Mouse (Mus musculus) olfactory bulb, adult 2 months (tissue): ENCODE measurements around the gene Defb6. TPM values are rescaled to one million over a fixed set of nuclear protein-coding genes. Genes with fewer than 3 reads are reported as not detected.

Experiments used
- H3K27ac ChIP-seq: fragments of 200-500 bp; 2 replicates; pipeline ENCODE4 v1.5.1; 2012; ENCODE audit warnings: low read depth, low read length; ENCODE audit not compliant: insufficient read depth
- H3K4me1 ChIP-seq: fragments of 200-500 bp; 2 replicates; pipeline ENCODE4 v1.6.1; 2012; ENCODE audit warnings: low read length; ENCODE audit not compliant: control insufficient read depth, insufficient read depth
- H3K4me3 ChIP-seq: fragments of 200-500 bp; 2 replicates; pipeline ENCODE4 v1.5.1; 2012; ENCODE audit warnings: mild to moderate bottlenecking, low read depth, low read length, moderate library complexity; ENCODE audit not compliant: insufficient read depth
- CTCF ChIP-seq: fragments of 200-500 bp; IDR thresholded peaks from 2 replicates; pipeline ENCODE4 v1.5.1; 2012; ENCODE audit warnings: low read depth, mild to moderate bottlenecking, low read length, moderate library complexity; ENCODE audit not compliant: insufficient read depth
- POLR2A ChIP-seq: fragments of 200-500 bp; IDR thresholded peaks from 2 replicates; pipeline ENCODE4 v1.6.1; 2012; ENCODE audit warnings: mild to moderate bottlenecking, low read depth, low read length, moderate library complexity; ENCODE audit not compliant: insufficient read depth
- WGBS: fragments of 180-500 bp; shearing (Covaris S2); methylation state at CpG from one replicate; pipeline ENCODE4 v1.1.7; 2018; 5-methylcytosine and 5-hydroxymethylcytosine counted together
- polyA plus RNA-seq: library from polyadenylated mRNA; stranded (reverse); fragments of >200 nt; gene quantifications from 2 replicates; pipeline ENCODE4 v1.2.4, GENCODE M21; 2012; ENCODE audit warnings: low replicate concordance; ENCODE audit not compliant: missing spikeins, insufficient read depth, insufficient read length

Gene Defb6
- polyA plus RNA-seq, result not detected in 2 replicates

DNA sequence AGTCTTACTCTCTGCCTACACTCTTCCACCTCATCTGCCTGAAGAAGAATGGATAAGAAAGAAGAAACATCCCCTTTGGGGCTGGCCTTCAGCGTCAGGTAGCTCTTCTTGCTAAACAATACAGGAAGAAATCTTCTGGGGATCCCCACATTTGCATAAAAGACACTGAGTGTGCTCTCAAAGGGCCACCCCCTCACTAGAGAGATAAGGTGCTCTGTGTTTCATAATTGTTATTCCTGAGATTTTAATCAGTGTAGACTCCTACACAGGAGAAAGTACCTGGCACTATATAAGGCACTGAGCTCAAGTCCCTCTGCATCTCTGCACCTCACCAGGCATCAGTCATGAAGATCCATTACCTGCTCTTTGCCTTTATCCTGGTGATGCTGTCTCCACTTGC, at the start of gene Defb6:
TSS of gene Defb6 (plus strand) at position 318 of the 400 bp plus-strand sequence.
- WGBS, result 62% methylated on average over 1 of the region's 1 CpGs
- no peak within 1 kb of the TSS for H3K27ac ChIP-seq
- TF ChIP-seq CTCF, result no peak
- TF ChIP-seq POLR2A, result no peak
- H3K4me3 ChIP-seq, result no peak within 1 kb of the TSS
- H3K4me1 ChIP-seq, result no peaks in the 10 kb centered on the region

DNA sequence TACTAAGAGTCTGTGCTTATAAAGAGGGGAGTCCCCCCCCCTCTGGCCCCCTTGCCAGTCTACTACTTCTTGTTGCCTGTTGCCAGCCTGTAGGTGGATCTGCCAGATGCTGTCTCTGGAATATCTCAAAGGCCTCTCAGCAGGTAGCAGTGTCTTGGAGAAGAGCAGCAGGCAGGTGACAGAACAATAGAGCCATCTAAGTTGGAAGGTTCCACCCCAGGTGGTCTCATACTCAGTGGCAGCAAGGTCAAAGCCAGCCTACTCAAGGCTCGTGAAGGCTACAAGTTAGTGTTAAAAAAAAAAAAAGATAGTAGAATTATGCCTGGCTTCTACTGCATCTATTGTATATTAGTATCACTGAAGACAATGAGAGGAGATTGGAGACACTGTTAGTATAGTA, 12.8 kb downstream of the Defb6 start:
- no peak overlapping the region for H3K4me3 ChIP-seq
- no peak for TF ChIP-seq CTCF
- no peak for TF ChIP-seq POLR2A
- H3K27ac ChIP-seq, result no peak overlapping the region
- WGBS, result 69% methylated on average over 1 of the region's 1 CpGs
- no peaks in the 10 kb centered on the region for H3K4me1 ChIP-seq

DNA sequence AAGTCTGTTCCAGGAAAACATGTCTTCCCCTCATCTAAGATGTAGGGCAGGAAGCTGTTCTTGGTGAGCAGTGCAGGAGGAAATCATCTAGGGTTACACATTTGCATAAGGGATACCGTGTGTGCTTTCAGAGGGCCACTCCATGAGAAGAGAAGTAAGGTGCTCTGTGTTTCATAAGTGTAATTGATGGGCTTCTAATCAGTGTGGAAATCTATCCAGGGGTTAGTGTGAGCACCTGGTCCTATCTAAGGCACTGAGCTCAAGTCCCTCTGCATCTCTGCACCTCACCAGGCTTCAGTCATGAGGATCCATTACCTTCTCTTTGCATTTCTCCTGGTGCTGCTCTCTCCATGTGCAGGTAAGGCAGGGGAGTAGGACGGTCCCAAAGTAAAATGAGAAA, 14.3 kb downstream of the Defb6 start, which contains the start of gene Defb46:
TSS of gene Defb46 (plus strand) at position 301 of the 400 bp plus-strand sequence.
- 81% methylated on average over 2 of the region's 2 CpGs for WGBS
- TF ChIP-seq POLR2A, result no peak
- no peak for TF ChIP-seq CTCF
- no peaks in the 10 kb centered on the region for H3K4me1 ChIP-seq
- H3K4me3 ChIP-seq, result no peak within 1 kb of the TSS
- H3K27ac ChIP-seq, result no peak within 1 kb of the TSS

DNA sequence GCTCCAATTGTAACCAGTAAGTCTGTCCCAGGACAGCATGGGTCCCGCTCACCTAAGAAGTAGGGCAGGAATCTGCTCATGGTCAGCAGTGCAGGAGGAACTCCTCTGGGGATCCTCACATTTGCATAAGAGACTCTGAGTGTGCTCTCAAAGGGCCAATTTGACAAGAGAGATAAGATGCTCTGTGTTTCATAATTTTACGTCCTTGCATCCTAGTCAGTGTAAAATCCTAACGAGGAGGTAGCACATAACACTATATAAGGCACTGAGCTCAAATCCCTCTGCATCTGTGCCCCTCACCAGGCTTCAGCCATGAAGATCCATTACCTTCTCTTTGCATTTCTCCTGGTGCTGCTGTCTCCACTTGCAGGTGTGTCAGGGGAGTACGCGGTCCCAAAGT, 22.0 kb downstream of the Defb6 start, which contains the start of gene Defb5:
TSS of gene Defb5 (plus strand) at position 301 of the 400 bp plus-strand sequence.
- TF ChIP-seq POLR2A, result no peak
- 92% methylated on average over 5 of the region's 5 CpGs for WGBS
- H3K4me3 ChIP-seq, result no peak within 1 kb of the TSS
- H3K4me1 ChIP-seq, result no peaks in the 10 kb centered on the region
- H3K27ac ChIP-seq, result no peak within 1 kb of the TSS

DNA sequence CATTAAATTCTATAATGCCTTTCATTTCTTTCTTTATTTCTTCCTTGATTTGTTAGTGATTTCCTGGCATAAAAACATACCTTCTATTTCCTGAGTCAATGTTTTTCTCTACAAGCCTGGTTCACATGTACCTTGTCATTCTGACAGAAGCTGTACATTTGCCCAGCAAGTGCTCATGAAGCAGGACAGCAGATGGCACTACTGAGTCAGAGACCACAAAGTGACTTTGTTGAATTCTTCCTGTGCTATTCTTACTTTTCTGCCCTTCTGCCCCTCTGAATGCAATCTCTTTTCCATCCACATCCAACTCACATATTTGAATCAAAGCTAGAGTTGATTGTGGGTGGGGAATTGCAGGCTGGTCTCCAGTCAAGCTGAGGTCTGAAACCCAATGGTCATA, 32.9 kb downstream of the Defb6 start:
- H3K4me1 ChIP-seq, result no peaks in the 10 kb centered on the region
- no peak for TF ChIP-seq POLR2A
- no peak for TF ChIP-seq CTCF
- no peak overlapping the region for H3K4me3 ChIP-seq
- no peak overlapping the region for H3K27ac ChIP-seq

DNA sequence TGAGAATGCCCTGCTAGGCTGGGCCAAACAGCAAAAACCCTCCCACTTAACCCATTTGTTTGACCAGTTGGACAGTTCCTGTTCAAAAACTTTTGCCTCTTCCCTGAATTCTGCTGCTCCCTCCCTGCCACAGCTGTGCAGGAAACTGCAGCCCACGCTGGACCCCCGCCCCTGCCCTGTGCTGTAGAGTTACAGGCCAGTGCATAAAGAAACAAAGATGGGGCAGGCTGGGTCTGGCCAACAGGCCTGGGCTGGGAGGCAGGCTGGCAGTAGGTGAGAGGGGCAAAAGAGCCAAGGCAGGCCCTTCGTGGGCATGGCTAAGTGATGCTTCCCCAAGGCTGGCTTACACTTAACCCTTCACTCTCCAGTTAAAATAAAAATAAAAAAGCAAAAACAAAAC, 34.4 kb downstream of the Defb6 start:
- no peak overlapping the region for H3K4me3 ChIP-seq
- TF ChIP-seq POLR2A, result no peak
- TF ChIP-seq CTCF, result no peak
- 51% methylated on average over 3 of the region's 3 CpGs for WGBS
- H3K27ac ChIP-seq, result no peak overlapping the region
- no peaks in the 10 kb centered on the region for H3K4me1 ChIP-seq

Other genes with a start within 250 kb of the Defb6 start
- gene Defb40, start 247.2 kb upstream of the Defb6 start, polyA plus RNA-seq, result not detected in 2 replicates
- not detected in 2 replicates for gene Defb37, start 234.4 kb upstream of the Defb6 start, polyA plus RNA-seq
- not detected in 2 replicates for gene Defb38, start 198.9 kb upstream of the Defb6 start, polyA plus RNA-seq
- gene Defb39, start 160.7 kb upstream of the Defb6 start, polyA plus RNA-seq, result not detected in 2 replicates
- gene Defb12, start 110.6 kb upstream of the Defb6 start, polyA plus RNA-seq, result not detected in 2 replicates
- gene Defb34, start 101.7 kb upstream of the Defb6 start, polyA plus RNA-seq, result not detected in 2 replicates
- gene Gm45826, start 84.7 kb upstream of the Defb6 start, polyA plus RNA-seq, result not detected in 2 replicates
- gene Defb14, start 31.1 kb upstream of the Defb6 start, polyA plus RNA-seq, result not detected in 2 replicates
- not detected in 2 replicates for gene Defb4, start 26.8 kb upstream of the Defb6 start, polyA plus RNA-seq
- gene Defb46, start 14.4 kb downstream of the Defb6 start, polyA plus RNA-seq, result not detected in 2 replicates
- gene Defb5, start 22.1 kb downstream of the Defb6 start, polyA plus RNA-seq, result not detected in 2 replicates
- not detected in 2 replicates for gene Defb3, start 67.9 kb downstream of the Defb6 start, polyA plus RNA-seq
- gene Defb8, start 222.1 kb downstream of the Defb6 start, polyA plus RNA-seq, result not detected in 2 replicates